Mouse (Mus musculus) common myeloid progenitor, adult 5-6 weeks (primary cell): ENCODE results near the gene Ppp6r2. TPM values are rescaled to one million over a fixed set of nuclear protein-coding genes. Genes with fewer than 3 reads are reported as not detected.

Experiments
- ATAC-seq: replicated peaks from 2 replicates; pipeline ENCODE4 v1.8.0; 2016; ENCODE audit warnings: low read depth, mild to moderate bottlenecking, moderate TSS enrichment, inconsistent platforms; ENCODE audit not compliant: poor library complexity, severe bottlenecking
- total RNA-seq: library from RNA; stranded (forward); fragments of 200-1000, 187-1606 nt; gene quantifications from 2 replicates; pipeline ENCODE4 v1.2.3, GENCODE M21; 2017

The Ppp6r2 gene
- total RNA-seq, 1 experiment from 2014 or later: 22.7 TPM

GRCm38 (mm10) chr15:89300180-89300579 is 88.8 kb downstream of the Ppp6r2 start:
- ATAC-seq: no peak

- no peak for ATAC-seq
These were observed 89.2 kb downstream of the Ppp6r2 start for GRCm38 (mm10) chr15:89300600-89300999.

GRCm38 (mm10) chr15:89305966-89306365 is 94.6 kb downstream of the Ppp6r2 start:
- ATAC-seq: no peak

- ATAC-seq: no peak
These were observed 96.1 kb downstream of the Ppp6r2 start for GRCm38 (mm10) chr15:89307461-89307860.

- ATAC-seq: no peak
These were observed 97.2 kb downstream of the Ppp6r2 start for GRCm38 (mm10) chr15:89308406-89309139.

- ATAC-seq: peak; percentile 68
These were observed 98.7 kb downstream of the Ppp6r2 start for GRCm38 (mm10) chr15:89309962-89310498.

- no peak for ATAC-seq
These were observed 102.0 kb downstream of the Ppp6r2 start for GRCm38 (mm10) chr15:89313359-89313758.

- ATAC-seq: no peak
These were observed 102.8 kb downstream of the Ppp6r2 start for GRCm38 (mm10) chr15:89314107-89314506.

GRCm38 (mm10) chr15:89314511-89315189 is 103.3 kb downstream of the Ppp6r2 start:
- no peak for ATAC-seq

- peak; percentile 96 for ATAC-seq
These were observed 103.9 kb downstream of the Ppp6r2 start, which contains the start of gene Sbf1 for GRCm38 (mm10) chr15:89315190-89315731. Gene Sbf1, minus strand, starts transcription at chr15:89315311.

- no peak for ATAC-seq
These were observed 104.8 kb downstream of the Ppp6r2 start for GRCm38 (mm10) chr15:89316146-89316545.

GRCm38 (mm10) chr15:89321264-89321663 is 109.9 kb downstream of the Ppp6r2 start:
- peak; percentile 91 for ATAC-seq

GRCm38 (mm10) chr15:89322670-89323522 is 111.5 kb downstream of the Ppp6r2 start, which contains the start of gene Adm2:
Gene Adm2, plus strand, starts transcription at chr15:89322720.
- no peak for ATAC-seq

- 0 out of 2 replicates have a peak, but pooled peaks have one; percentile 29 for ATAC-seq
These were observed 112.3 kb downstream of the Ppp6r2 start for GRCm38 (mm10) chr15:89323656-89324055.

GRCm38 (mm10) chr15:89326441-89326840 is 115.1 kb downstream of the Ppp6r2 start:
- no peak for ATAC-seq

GRCm38 (mm10) chr15:89334271-89334670 is 122.9 kb downstream of the Ppp6r2 start, which contains the start of gene Miox:
Gene Miox, plus strand, starts transcription at chr15:89334398.
- no peak for ATAC-seq

- ATAC-seq: no peak
These were observed 123.6 kb downstream of the Ppp6r2 start for GRCm38 (mm10) chr15:89334774-89335537.

- ATAC-seq: no peak
These were observed 125.1 kb downstream of the Ppp6r2 start for GRCm38 (mm10) chr15:89336422-89336821.
